Mouse (Mus musculus) gastrocnemius, postnatal 14 days (tissue): Measurements from ENCODE around the gene 4930539E08Rik. TPM values are rescaled to one million over a fixed set of nuclear protein-coding genes. Genes with fewer than 3 reads are reported as not detected.
A peak's percentile ranks its signal among the peaks of the same experiment; 100 is the strongest.

ENCODE experiments used
- DNase-seq: peaks from one replicate; pipeline ENCODE4 v3.0.0; 2021; ENCODE audit warnings: mixed read lengths
- intact Hi-C: fragments of 180-260 bp; cut with DNase I; formaldehyde crosslinking; loops from one replicate; pipeline ENCODE4 v1.15.1; 2025; ENCODE audit warnings: low total_unique reads
- long read RNA-seq, 2 experiments: library from polyadenylated mRNA; stranded (forward); transcript quantifications; one replicate each; pipeline ENCODE4 v2.0.0; 2021
- total RNA-seq, 2 experiments: library from RNA; stranded (reverse); gene quantifications; 2 replicates each; pipeline ENCODE4 v1.2.3; 2021

The 4930539E08Rik gene
- total RNA-seq: under 1 TPM in 1 of 2 experiments, not detected in 1; 0.04 TPM
- long read RNA-seq, experiment 1: 0 reads
- long read RNA-seq, experiment 2: 0 reads

DNA sequence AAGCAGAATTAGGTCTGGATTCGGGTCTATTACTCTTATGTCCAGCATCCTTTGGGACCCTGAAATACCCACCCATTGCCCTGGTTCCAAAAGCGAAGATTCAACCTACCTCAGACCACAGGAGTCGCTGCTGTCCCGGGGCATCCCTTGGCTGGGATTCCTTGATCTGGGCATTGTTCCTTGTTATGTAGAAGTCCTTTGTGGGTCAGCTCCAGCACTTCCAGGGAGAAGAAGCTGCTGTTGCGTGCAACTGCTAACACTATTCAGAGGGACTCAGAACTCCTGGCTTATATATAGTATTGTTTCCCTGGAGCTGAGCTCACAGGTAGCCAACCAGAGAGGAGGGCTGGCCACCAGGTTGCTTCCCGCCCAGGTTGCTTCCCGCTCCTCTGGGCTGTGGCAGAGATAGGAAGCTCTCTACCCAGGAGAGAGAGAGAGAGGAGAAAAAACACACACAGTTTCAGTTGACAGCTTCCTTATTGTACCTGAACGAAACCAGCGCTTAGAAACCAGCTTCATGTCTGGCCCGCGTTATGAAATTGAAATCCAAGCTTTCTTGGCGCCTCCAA is at the start of gene 4930539E08Rik:
4930539E08Rik (minus strand) TSS at position 265 of the 569 bp plus-strand sequence.
- DNase-seq: no peak
- intact Hi-C loops: no loop called here

DNA sequence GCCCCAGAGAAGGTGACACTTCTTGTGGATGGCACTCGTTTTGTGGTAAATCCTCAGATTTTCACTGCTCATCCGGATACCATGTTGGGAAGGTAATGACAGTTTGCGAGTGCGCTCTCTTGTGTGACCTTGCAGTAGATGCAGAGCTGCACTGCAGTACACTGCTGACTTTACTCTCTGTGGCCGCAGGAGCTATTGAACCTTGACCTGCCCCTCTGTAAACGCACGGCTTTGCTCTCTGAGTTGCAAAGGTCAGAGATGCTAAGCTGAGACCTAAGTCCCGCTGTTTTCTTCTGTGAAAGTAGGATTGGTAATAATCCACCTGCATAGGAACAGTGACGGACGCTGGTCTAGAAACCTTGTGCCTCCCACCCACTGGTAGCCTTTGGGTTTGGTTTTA is 46.5 kb upstream of the 4930539E08Rik start:
- DNase-seq: no peak
- intact Hi-C loops: no loop called here

DNA sequence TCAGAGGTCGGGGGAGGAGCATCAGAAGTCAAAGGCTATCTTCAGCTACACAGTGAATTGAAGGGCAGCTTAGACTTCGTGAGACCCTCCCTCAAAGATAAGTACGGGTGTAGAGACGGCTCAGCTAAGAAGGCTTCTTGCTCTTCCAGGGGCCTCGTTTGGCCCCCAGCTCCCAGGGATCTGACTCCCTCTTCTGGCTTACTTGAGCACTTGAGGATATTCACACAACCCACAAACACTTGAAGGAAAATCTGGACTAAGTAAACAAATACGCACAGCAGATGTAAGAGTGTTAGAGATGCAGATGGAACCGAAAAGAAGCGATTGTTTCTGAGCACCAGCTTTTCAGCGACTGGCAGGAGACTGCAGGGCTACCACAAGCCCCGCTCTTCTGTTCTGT is 45.5 kb upstream of the 4930539E08Rik start:
- no peak for DNase-seq
- intact Hi-C loops: no loop called here

DNA sequence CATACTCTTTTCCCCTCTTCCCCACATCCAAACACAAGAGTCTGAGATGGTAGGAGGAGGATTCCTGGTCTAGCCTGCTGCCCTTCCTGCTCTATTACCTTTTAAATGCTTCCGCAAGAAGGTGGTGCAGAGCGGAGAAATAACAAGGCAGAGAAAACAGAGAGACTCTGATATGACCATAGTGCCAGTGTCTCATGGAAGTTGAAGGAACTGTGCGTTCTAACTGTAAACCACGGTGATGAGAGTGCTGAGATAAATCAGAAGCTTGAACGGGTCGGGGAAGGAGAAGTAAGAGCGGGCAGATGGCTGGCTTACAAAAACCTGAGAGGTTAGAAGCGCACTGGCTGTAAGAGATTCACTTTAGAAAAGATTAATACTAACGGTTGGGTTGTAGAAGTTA is 39.3 kb upstream of the 4930539E08Rik start:
- intact Hi-C loops: no loop called here
- no peak for DNase-seq

DNA sequence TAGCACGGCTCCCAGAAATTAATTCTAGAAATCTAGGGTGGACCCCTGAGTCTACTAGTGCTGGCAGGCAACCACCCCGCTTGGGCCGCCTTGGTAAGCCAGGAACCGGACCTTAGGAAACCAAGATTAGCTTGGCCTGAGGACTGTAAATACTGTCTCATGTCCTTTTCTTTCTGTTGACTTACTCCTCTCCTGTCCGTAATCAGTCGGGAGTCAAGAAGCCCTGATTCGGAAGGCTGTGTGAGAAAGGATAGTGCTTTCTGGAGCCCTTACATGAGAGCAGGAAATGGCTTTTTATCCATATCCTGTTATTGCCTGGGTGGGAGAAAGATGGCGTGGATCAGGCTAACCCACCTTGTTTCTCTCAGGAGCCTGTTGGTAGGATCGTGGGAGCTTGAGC is 38.1 kb upstream of the 4930539E08Rik start:
- intact Hi-C loops: no loop called here
- no peak for DNase-seq

DNA sequence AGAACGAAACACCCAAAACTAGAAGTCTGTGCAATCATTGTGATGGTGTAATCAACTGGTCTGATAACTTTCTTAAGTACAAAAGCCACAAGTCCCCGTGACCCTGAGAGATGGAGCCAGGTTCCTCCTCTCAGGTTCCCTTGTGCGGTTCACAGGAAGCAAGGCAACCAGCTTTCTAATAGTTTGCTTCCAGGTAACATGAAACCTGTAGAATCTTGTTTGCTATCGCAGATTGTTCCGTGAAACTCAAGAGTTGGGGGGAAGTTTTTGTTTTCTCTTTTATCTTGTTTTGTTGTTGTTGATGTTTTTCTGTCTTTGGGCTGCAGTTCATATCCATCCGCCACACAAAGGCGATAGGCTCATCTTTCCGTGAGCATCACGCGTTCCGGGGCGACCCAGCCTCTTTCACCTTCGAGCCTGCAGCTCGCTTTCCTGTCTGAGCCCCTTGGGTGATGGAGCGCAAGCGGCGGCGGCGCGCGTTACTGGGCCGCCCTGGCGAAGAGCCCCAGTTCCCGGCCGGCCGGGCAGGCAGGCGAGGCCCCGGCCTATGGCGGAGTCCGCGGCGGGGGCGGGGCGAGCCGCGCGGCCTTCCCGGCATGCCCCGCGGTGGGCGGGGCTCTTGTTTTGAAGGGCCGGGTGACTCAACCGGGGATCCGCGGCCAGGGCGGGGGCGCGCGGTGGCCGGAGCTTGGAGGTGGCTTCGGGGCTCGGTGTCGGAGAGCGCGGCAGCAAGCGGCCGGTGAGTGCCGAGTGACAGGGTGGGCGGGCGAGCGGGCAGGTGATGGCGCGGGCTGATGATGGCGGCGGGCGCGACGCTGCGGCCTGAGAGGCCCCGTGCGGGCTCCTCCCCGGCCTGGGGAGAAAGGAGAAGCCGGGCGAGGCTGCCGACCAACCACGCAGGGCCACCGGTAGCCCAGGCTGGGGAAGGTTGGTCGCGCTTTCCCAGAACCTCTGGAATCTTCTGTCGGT is 37.0 kb upstream of the 4930539E08Rik start, which contains the start of gene Kctd20:
Kctd20 (plus strand) TSS at position 120 of the 969 bp plus-strand sequence.
- peak; percentile 93 for DNase-seq
- intact Hi-C loops: no loop called here

DNA sequence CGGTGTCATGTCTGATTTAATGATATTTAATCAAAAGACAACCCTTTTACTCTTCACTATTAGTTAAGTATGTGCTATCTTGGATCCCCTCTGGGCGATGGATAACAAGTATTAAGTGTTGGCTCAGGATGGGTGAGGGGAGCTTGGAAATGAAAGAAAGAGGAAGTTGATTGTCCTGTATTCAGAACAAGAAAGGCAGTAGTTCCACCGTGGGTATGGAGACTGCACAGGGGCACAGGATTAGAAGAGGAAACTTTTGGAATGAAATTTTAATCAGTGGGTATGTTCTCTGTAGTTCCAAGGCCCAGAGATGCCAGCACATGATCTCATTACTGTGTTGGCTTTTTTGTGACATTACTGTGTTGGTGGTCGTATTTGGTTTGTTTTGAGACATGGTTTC is 35.6 kb upstream of the 4930539E08Rik start:
- no peak for DNase-seq
- intact Hi-C loops: no loop called here

DNA sequence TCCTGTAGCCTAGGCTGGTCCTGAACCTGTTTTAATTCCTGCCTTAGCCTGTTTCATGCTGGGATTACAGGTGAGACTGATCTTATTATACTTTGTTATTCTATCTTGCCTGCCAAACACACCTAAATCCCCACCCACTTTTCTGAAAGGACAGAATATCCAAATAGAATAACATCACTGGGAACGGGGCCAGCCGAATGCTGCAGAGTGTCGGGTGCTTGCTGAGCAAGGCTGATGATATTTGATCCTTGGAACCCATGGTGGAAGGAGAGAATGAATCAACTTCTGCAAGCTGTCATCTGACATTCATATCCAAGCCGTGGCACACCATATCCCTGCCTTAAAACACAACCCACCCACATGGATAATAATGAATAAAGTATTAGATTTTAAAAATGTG is 33.5 kb upstream of the 4930539E08Rik start:
- DNase-seq: no peak
- intact Hi-C loops: no loop called here

DNA sequence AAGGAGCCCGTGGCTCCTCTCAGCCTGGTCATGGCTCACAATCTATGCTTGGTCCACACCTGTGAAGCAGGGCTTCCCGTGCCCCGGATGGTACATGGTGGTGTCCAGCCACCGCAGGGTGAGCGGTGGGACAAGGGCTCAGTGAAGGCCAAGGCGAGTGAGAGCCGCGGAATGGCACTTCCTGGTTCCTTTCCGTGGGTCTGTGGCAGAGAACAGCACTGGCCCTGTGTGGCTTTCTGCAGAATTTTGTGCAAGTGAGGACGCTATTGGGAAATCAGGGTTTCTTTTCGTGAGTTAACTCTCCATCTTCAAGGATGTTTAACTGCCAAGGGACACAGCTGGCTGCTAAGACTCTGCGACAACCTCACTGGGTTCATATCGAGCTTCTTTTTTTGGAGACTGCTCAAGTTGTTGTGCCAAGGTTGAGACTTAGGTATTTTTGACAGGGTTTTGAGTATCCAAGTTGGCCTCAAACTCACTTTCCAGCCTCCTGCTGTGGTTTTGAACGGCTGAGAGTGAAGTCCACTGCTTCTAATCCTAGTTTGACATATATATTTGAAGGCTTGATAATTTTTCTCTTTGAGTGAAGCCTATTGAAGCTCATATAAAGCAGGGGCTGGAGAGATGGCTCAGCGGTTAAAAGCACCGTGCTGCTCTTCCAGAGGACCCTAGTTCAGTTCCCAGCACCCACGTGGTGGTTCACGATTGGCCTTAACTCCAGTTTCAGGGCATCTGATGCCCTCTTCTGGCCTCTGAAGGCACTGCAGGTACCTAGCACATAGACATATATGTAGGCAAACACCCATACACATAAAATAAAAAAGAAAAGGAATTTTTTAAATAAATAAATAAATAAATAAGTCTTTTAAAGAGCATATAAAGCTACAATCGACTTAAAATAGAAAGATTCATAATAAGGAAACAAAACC is 32.2 kb upstream of the 4930539E08Rik start:
- no peak for DNase-seq
- intact Hi-C loops: no loop called here

DNA sequence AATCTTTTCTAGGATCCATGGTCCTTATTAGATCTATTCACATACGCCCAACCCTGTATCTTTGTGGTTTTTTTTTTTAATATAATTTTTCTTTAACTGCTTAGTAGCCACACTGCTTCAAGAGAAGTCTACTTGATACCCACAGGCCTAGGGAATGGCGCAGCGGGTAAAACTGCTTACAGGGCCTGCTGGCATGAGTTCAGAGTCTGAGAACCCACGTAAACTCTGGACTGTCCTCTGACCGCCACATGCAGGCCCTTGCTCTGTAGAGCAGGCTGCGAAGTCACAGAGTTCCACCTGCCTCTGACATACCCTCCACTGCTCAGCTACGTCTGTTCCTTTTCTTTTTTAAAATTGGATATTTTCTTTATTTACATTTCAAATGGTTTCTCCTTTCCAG is 29.4 kb upstream of the 4930539E08Rik start:
- no peak for DNase-seq
- intact Hi-C loops: no loop called here

DNA sequence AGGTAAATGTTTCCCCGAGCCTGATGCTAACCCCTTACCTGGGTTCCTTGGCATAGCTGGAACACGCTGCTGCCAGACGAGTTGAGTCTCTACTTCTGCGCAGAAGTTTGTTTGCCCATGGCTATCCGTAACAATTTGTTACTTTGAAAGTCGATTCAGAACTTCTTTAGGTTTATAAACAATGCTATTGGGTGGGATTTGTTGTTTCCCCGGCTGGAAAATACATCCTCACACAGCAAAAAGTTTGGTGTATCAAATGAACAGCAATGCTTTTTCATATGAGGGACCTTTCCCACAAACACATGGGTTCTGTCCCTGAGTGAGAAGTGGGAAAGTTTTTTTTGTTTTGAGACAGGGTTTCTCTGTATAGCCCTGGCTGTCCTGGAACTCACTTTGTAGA is 28.6 kb upstream of the 4930539E08Rik start, which contains the start of gene Pxt1:
Pxt1 (minus strand) TSS at position 101 of the 400 bp plus-strand sequence.
- intact Hi-C loops: no loop called here
- DNase-seq: no peak

DNA sequence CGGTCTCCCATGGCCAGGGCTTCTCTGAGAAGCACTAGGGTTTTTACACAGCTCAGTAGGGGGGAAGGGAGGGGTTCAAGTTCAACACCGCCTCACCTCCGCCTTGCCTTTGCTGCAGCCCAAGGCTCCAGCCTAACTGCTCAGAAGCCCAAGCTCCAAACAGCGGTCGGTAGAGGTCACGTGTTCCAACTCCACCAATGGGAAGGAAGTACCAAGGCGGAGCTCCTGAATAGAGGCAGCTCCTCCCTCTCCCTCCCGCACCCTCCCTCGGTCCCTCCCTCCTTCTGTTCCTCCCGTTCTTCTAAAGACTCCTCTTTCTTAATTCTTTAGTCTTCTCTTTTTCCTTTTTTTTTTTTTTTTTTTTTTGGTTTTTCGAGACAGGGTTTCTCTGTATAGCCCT is 27.0 kb upstream of the 4930539E08Rik start:
- intact Hi-C loops: no loop called here

DNA sequence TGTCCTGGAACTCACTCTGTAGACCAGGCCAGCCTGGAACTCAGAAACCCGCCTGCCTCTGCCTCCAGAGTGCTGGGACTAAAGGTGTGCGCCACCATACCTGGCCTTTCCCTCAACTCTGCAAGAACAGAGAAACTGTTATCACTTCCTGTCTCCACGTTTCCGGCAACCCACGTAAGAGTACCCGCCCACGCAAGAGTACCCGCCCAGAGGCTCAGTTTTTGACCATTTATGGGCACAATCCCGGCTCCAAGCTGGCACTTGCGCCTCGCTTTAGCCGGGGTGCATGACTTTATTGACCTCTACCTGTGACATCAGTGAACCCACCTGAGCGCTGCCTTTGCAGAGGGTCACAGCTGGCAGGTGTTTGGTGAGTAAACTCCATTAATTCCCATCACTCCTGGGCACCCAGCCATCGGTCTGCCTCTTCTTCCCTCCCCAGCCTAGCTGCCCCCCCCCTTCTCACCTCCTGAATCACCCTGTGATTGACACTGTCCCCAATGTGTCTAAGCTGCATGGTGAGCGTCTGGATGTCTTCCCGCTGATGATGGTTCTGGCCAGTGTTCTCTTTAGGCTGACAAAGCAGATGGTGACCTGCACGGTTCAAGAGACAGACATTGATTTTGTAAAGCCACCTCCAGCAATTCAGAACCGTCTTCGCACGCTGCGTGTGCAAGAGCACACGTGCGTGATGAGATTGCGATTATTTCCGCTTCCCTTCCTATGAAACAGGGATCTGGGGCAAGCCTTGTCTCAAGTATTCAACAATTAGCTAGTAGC is 25.8 kb upstream of the 4930539E08Rik start:
- intact Hi-C loops: no loop called here

More for the DNA sequence above, 27.0 kb upstream of the 4930539E08Rik start:
- DNase-seq: no peak

DNA sequence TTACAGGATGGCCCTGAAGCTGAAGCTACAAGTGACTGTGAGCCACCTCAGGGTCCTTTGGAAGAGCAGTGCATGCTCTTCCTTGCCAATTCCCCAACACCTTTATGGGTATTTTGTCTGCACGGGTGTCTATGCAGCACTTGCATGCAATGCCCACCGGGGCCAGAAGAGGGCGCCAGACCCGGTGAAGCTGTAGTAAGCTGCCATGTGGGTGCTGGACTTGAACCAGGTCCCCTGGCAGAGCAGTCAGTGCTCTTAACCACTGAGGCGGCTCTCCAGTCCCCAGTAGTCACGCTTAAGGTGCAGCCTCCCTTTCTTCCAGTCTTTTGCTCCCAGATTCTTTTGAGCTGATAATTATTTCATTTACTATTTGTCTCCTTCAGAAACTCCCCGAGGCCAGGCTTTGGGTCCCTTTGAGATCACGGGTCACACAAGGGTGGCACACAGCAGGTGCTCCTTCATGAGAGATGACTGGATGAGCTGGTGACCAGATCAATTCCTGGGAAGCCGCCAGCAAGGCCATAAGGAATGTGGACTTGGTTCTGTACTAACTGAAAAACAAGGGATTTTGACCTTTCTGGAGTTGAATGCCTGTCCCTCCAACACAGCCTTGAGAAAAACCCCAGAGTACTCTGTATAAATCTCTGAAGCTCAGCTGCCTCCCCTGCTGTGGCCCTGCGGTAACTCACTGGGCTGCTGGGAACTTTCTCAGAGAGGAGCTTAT is 21.7 kb upstream of the 4930539E08Rik start:
- intact Hi-C loops: no loop called here
- DNase-seq: peak; percentile 59

More for the DNA sequence above, 25.8 kb upstream of the 4930539E08Rik start:
- DNase-seq: no peak

DNA sequence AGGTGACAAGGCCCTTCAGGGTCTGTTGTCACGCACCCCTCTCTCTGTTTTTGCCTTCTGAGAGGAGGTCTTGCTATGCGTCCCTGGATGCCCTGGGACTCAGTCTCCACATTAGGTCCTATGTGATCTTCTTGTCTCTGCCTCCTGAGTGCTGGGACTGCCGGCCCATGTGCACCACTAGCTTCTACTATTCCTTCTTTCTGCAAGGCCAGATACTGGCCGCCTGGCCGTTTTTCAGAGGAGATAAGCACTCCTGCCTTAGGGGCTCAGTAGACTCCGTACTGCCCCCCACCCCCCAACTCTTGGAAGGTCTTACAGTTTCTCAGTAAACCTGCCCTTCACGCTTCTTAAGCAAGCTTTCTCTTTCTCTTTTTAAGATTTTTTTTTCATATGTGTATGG is 21.0 kb upstream of the 4930539E08Rik start:
- intact Hi-C loops: no loop called here
- DNase-seq: no peak

DNA sequence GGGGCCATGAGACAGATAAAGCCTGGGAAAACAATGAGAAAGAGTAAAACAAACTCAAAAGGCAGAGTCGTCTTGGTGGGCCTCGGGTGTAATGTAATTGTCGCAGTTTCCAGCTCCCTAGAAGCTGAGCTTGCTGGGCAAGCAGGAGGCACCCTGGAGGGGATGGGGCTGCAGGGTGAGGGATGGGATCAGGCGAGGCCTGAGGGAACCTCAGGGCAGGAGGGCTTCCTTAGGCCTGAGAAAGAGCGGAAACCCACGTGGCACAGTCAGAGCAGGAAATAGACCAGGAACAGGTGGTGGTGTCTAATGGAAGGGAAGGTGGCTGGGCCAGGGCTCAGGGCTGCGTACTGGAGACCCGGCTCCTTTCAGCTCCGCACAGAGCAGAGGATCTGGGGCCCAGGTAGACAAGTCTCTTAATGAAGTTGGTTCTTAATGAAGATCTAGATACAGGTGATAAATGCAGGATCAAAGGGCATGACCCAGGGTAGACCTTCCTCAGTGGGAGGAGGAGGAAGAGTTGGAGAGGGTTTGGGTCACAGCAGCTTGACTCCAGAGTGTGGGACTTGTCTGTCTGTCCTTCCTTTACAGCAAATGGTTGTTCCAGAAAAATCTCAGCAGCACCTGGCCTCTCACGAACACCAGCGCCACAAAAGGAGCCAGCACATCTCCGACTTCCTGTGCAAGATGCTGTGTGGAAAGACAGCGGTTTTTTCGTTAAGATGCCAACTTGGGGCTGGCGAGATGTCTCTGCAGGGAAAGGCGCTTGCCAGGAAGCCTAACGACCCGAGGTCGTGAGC is 19.2 kb upstream of the 4930539E08Rik start:
- DNase-seq: no peak
- intact Hi-C loops: no loop called here

DNA sequence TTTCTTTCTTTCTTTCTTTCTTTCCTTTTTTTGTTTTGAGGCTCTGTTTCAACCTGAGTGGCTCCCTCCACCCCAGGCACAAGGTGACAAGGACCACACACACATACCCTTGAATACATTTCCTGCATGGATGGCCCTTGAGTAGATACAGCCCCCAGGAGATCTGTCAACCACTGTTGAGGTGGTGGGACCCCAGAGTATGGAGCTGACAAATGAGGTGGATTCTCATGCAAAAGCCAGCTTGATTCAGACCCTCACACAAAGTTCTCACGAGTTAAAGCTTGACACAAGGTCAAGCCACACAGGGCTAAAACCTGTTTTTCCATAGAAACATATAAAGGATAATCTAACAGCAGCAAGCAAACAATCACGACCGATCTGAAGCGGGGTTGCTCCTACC is 17.1 kb upstream of the 4930539E08Rik start:
- intact Hi-C loops: no loop called here
- DNase-seq: no peak
